Mouse (Mus musculus) spleen, embryonic (tissue): ENCODE results near the gene Magi2.

Source experiments
- CTCF ChIA-PET: fragments of 350-600 bp; sonication (Branson Sonifier 250); formaldehyde crosslinking; loops from one replicate; lab custom pipeline; 2022; lab: Charles Lee

The Magi2 gene

DNA sequence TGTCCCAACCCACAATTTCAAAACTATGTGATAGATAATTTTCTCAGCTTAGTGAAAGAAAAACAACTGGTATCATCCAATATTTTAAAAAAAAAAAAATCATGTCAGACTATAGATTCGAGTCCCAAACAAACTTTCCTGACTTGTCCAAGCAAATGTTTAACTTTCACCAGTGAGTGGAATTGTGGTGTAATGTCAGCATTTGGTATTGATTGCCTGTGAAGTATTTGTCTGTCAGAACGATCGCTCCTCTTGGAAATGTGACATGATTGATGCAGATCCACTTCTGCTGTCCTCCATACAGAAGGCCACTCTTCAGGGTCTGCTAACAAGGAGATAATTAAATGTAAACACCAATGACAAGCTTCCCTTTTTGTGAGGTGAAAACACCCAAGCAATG lies 1362.9 kb downstream of the Magi2 start:
- CTCF ChIA-PET, result no interaction called here

DNA sequence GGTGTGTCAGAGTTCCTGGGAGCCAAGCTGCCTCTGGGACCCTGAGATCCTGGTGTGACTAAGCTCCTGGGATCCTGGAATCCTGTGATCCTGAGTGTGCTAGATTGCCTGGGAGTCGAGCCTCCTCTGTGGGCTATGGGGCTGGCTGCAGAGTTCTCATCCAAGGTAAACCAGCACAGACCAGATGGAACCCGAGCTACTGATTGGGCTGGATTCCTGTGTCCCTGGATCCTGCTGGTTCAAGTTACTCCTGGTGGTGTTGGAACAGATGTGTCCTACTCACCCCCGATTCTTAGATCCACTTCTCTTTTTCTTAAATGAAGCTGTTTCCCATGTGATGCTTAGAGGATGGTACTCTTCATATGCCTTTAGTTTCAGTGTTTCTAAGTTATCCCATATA lies 1371.4 kb downstream of the Magi2 start:
- CTCF ChIA-PET, result no interaction called here

DNA sequence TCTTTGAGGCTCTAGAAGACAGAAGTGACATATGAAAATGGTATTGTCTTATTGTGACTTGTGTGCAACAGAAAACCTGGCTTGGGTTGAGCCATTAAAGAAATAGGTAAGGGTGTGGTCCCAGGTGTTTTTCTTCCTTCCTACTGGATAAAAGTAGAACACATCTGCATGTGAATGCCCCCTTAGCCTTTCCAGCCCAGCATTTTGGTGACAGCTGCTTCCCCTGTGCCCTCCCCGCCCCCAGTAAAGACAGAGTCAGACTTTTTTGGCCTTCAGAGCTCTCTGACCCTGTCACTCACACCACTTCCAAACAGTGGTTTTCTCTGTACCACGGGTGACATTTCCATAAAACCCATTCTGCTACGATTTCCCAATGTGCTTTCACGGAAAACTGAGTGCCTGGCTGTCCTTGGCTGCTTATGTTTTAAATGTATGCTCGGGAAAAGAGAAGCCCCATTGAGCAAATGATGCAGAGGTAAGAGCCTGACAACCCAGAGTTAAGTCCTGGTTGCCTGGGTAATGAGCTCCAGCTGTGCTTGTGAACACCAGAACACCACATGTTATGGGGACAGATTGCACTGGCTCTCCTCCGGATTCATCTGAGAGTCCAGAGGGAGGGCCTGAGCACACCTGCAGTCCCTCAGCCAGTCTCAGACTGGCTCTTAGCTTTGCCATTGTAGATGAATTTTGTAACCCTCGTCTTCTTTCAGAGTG lies 1377.1 kb downstream of the Magi2 start:
- CTCF ChIA-PET, result no interaction called here

- CTCF ChIA-PET, result no interaction called here
Measured at GRCm38 (mm10) chr5:20606497-20606896, 1379.7 kb downstream of the Magi2 start.

DNA sequence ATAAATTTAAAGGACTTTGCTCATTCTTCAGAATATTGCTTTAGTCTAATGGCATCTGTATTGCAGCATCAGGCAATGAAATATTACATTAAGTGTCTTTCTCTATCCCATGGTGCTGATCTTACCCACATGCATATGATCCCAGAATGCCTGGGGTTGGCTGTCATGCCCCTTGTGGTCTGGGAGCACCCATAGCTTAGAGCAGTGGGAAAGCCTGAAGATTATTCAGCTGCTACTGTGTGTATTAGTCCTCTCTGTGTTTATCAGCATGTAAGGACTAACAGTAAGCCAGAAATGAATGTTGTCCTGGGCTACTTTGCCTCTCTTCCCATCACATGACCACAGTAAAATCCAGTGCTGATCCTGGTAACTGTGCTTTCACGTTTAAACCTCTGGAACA lies 1380.7 kb downstream of the Magi2 start:
- CTCF ChIA-PET, result no interaction called here

DNA sequence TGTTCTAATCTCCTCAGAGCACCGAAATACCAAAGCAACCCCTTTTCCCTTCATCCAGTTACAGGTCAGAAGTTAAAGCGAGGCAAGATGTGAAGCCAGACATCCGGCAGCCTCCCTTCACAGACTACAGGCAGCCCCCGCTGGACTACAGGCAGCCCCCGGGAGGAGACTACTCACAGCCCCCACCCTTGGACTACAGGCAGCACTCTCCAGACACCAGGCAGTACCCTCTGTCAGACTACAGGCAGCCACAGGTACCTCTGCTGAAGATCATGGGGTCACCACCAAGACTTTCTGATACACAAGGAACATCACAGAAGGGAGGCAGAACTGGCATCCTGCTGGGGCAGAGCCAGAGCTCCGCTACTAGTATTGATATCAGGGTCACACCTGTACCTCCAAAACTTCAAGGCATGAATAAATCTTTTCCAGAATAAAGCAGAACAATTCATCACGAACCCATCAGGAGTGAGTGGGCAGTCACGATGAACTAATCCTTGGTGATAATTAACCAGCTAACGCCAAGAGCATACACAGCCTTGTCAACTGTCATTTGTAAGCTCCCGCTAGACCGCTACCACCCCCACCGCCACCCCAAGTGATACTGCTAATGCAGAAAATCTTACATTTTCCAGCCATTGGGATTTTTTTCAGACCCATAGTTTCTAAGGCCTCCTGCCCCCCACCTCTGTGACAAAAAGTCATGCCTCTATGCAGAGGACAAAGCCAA lies 1382.5 kb downstream of the Magi2 start:
- CTCF ChIA-PET, result no interaction called here

GRCm38 (mm10) chr5:20610640-20611039 lies 1383.8 kb downstream of the Magi2 start:
- CTCF ChIA-PET, result no interaction called here

GRCm38 (mm10) chr5:20612616-20613015 lies 1385.8 kb downstream of the Magi2 start:
- CTCF ChIA-PET, result no interaction called here

DNA sequence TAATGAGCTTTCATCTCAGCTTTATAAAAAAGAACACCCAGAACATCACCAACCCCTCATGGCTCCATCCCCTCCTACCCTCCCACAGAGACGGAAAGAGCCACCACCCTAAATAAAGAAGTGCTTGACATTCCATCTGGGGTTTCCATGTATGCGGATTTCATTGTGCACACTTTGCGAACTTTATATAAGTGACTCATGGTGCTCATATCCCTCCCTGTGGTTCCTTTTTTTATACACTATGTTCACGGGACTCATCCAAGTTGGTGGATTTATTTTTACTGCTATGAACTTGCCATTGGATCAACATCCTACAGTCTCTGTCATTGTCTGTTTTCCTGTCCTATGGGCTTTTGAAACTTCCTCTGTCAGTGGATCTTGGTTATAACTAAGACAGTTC lies 1388.1 kb downstream of the Magi2 start:
- CTCF ChIA-PET, result no interaction called here

GRCm38 (mm10) chr5:20620596-20621511 lies 1394.0 kb downstream of the Magi2 start:
- CTCF ChIA-PET, result no interaction called here

GRCm38 (mm10) chr5:20622417-20622816 lies 1395.6 kb downstream of the Magi2 start:
- CTCF ChIA-PET, result no interaction called here

DNA sequence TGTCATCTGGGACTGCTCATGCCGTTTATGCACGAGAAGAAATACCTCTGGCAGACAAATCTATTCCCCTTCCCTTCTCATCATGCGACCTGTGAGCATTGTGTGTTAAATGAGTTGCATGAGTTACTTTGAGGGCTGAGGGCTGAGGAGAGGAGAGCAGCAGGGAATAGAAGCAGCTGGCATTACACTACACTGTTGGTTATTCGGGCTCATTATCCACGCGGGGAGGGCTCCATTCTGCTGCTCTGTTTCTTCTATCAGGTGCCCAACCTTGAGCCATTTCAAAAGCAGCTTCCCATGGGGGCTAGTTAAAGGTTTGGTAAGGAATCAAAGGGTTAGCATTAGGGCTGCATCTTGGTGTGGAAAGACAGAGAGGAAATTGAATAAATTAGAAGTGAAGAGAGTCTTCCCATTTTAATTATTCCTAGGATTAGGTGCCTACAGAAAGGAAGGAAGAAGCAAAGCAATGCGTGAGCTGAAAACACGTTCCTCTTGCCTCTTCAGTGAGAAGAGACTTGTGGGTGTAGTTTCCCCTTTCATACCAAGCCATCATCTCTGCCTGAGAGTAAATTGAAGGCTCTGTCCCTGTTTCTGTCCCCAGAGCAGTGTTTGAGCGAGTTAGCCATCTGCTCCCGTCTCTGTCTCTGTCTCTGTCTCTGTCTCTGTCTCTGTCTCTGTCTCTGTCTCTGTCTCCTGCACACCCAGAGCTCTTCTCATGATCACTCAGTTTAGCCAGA lies 1396.2 kb downstream of the Magi2 start:
- CTCF ChIA-PET, result no interaction called here

DNA sequence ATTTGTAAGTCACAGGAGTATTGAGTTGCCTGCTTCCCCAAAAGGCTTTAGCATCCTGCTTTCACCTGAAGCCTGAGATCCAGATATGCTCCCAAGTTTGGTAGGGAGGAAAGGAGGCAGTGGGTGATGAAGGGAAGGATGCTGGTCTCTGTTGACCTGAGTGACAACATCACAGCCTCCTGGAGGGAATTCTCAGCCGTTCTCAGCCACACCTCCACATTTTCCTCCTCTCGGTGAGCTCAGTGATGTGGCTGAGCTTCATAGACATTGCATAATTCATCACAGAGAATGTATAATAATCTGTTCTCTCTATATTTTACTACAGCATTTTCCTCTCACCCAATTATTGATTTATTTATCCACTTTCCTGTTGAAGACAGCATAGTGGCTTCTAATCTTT lies 1398.3 kb downstream of the Magi2 start:
- CTCF ChIA-PET, result interaction anchor here (0.7 kb wide), 1 partner anchor 104 kb away, joined by 3 read pairs; no protein-coding TSS in a partner anchor

- CTCF ChIA-PET, result no interaction called here
Measured at GRCm38 (mm10) chr5:20628954-20629601, 1402.2 kb downstream of the Magi2 start.

DNA sequence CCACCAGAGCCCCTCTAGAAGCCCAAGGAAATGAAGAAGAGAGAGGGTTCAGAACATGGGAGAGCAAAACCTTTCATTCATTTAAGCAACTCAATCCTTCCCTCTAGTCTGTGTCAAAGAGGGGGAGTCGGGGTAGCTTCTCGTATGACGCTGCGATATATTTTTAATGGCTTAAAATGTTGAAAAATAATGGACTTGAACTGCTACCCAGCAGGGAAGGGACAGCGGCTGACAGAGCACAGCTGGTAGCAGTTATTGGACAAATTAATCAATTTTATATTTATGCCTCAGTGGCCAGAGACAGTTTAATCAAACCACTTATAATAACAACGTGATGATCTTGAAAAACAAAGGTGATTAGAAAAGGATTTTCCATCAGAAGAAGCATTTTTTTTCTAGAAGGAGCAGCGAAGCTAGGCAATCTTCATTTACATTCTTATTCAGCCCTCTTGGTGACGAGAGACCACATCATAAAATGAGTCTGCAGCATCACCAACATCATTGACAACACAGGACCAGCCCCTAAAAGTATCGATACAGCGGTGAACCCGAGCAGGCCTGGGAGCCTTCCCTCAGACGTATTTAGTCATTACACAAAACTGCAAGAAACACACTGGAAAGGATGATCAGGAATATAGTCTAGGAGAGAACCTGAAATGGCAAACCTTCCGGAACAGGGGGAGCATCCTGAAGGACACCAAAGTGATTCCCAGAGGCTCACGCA lies 1407.4 kb downstream of the Magi2 start:
- CTCF ChIA-PET, result no interaction called here

- CTCF ChIA-PET, result no interaction called here
Measured at GRCm38 (mm10) chr5:20634822-20635221, 1408.0 kb downstream of the Magi2 start.

DNA sequence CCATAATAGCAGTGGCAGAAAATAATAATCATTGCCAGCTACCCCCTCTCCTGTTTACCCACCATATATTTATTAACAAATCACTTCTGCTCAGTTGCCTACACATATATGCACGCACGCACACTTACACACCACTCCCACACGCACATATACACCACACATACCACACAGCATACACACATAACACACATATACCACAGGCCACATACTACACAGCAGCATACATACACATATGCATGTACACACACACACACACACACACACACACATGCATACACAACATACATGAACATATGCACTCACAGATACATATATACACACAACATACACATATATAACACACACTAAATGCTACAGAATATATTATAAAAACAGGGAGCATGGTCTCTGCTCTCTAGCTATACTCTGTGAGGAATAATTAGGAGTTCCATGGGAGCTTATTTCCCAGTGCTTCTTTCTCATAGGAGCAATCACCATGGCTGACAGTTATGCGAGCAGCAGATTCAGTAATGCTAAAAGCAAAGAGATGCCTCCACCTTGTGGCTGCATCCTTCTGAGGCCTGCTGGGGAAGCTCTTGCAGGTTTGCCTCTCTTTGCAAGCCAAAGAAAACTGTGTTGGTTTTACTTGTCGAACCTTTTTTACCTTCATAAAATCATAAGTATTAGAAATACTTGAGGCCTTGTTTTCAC lies 1410.6 kb downstream of the Magi2 start:
- CTCF ChIA-PET, result no interaction called here

- CTCF ChIA-PET, result no interaction called here
Measured at GRCm38 (mm10) chr5:20642196-20642595, 1415.4 kb downstream of the Magi2 start.

DNA sequence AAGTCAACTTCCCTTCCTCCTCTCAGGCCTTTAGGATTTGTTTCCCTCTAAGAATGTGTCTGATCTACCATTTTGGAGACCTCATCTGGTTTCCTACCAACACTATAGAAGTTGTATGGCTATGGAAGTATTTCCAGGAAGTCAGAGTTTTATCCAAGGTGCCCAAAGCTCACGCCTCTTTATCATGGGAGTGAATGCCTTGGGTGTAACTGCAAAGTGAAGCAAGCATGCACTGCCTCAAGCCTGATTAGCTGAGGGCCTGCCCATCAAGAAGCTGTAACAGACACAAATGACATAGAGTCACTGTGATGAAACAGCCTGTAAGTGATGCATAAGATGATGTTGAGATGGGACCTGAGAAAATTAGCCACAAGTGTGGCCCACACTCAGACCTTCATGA lies 1416.9 kb downstream of the Magi2 start:
- CTCF ChIA-PET, result no interaction called here

- CTCF ChIA-PET, result no interaction called here
Measured at GRCm38 (mm10) chr5:20646947-20647346, 1420.1 kb downstream of the Magi2 start.
